Mouse (Mus musculus) adrenal gland, postnatal 25 days (tissue): ENCODE data around the gene Cntn1. TPM values are rescaled to one million over a fixed set of nuclear protein-coding genes. Genes with fewer than 3 reads are reported as not detected.

Experiments
- DNase-seq: peaks from one replicate; pipeline ENCODE4 v3.0.0; 2021; ENCODE audit warnings: mixed read lengths
- long read RNA-seq: library from polyadenylated mRNA; stranded (forward); transcript quantifications from one replicate; pipeline ENCODE4 v2.0.0, GENCODE M21; 2021
- total RNA-seq: library from RNA; stranded (reverse); gene quantifications from 2 replicates; pipeline ENCODE4 v1.2.3, GENCODE M21; 2021

The Cntn1 gene
- total RNA-seq: 1.6 and 3.2 TPM in 2 replicates
- long read RNA-seq: 0 reads

GRCm38 (mm10) chr15:92050996-92051352, at the start of gene Cntn1:
TSS of gene Cntn1 (plus strand) at chr15:92051165.
- DNase-seq: peak; percentile 27

GRCm38 (mm10) chr15:92001431-92001830, 49.5 kb upstream of the Cntn1 start:
- DNase-seq: no peak

GRCm38 (mm10) chr15:92012165-92013083, 38.5 kb upstream of the Cntn1 start:
- no peak for DNase-seq

- DNase-seq: no peak
Measured at GRCm38 (mm10) chr15:92034111-92034510, 16.9 kb upstream of the Cntn1 start.

- no peak for DNase-seq
Measured at GRCm38 (mm10) chr15:92042538-92042937, 8.4 kb upstream of the Cntn1 start.

GRCm38 (mm10) chr15:92046042-92046441, 4.9 kb upstream of the Cntn1 start:
- DNase-seq: no peak

GRCm38 (mm10) chr15:92048031-92048430, 2.9 kb upstream of the Cntn1 start:
- no peak for DNase-seq

GRCm38 (mm10) chr15:92048531-92048930, 2.4 kb upstream of the Cntn1 start:
- DNase-seq: no peak

GRCm38 (mm10) chr15:92051353-92052132, 578 bp downstream of the Cntn1 start:
- peak; percentile 17 for DNase-seq

- no peak for DNase-seq
Measured at GRCm38 (mm10) chr15:92052133-92052463, 1.1 kb downstream of the Cntn1 start.

- DNase-seq: no peak
Measured at GRCm38 (mm10) chr15:92057553-92057952, 6.6 kb downstream of the Cntn1 start.

GRCm38 (mm10) chr15:92060986-92061385, 10.0 kb downstream of the Cntn1 start:
- no peak for DNase-seq

- no peak for DNase-seq
Measured at GRCm38 (mm10) chr15:92079416-92079815, 28.5 kb downstream of the Cntn1 start.

GRCm38 (mm10) chr15:92085876-92086275, 34.9 kb downstream of the Cntn1 start:
- DNase-seq: no peak

- no peak for DNase-seq
Measured at GRCm38 (mm10) chr15:92087691-92088286, 36.8 kb downstream of the Cntn1 start.

GRCm38 (mm10) chr15:92090787-92091186, 39.8 kb downstream of the Cntn1 start:
- DNase-seq: no peak

- no peak for DNase-seq
Measured at GRCm38 (mm10) chr15:92092041-92092440, 41.1 kb downstream of the Cntn1 start.

GRCm38 (mm10) chr15:92099410-92100174, 48.6 kb downstream of the Cntn1 start:
- DNase-seq: no peak

GRCm38 (mm10) chr15:92101956-92102355, 51.0 kb downstream of the Cntn1 start:
- no peak for DNase-seq

- peak; percentile 5 for DNase-seq
Measured at GRCm38 (mm10) chr15:92112455-92112854, 61.5 kb downstream of the Cntn1 start.

- no peak for DNase-seq
Measured at GRCm38 (mm10) chr15:92132936-92133335, 82.0 kb downstream of the Cntn1 start.

- no peak for DNase-seq
Measured at GRCm38 (mm10) chr15:92134254-92134653, 83.3 kb downstream of the Cntn1 start.
